Mouse (Mus musculus) spleen, postnatal 10 days (tissue): ENCODE results near the gene N6amt1.

Source experiments
- DNase-seq, 2 experiments: peaks; one replicate each; pipeline ENCODE4 v3.0.0; 2021 to 2022; ENCODE audit warnings: low spot score in 2 of 2

N6amt1 gene

DNA sequence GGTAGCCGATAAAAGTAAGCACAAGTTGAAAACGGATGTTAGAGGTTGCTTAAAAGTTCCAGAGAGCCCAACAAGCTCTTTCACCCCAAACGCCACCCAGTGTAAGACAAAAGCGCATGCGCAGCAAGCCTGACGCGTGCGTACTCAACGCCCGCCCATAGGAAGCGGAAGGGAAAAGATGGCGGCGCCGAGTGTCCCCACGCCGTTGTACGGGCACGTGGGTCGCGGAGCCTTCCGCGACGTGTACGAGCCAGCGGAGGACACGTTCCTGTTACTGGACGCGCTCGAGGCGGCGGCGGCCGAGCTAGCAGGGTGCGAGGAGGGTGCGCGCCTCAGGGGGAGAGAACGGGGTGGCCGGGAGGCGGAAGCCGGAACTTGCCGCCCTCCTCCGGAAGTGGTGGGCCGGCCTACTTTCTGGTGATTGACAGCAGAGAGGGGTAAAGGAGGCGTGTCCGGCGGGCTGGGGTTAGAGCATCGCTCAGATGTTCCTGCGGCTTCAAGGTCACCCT, at the start of gene N6amt1:
Gene N6amt1 (plus strand): TSS at position 111 of the 509 bp plus-strand sequence.
- DNase-seq, result peak; percentile 90 to 92

DNA sequence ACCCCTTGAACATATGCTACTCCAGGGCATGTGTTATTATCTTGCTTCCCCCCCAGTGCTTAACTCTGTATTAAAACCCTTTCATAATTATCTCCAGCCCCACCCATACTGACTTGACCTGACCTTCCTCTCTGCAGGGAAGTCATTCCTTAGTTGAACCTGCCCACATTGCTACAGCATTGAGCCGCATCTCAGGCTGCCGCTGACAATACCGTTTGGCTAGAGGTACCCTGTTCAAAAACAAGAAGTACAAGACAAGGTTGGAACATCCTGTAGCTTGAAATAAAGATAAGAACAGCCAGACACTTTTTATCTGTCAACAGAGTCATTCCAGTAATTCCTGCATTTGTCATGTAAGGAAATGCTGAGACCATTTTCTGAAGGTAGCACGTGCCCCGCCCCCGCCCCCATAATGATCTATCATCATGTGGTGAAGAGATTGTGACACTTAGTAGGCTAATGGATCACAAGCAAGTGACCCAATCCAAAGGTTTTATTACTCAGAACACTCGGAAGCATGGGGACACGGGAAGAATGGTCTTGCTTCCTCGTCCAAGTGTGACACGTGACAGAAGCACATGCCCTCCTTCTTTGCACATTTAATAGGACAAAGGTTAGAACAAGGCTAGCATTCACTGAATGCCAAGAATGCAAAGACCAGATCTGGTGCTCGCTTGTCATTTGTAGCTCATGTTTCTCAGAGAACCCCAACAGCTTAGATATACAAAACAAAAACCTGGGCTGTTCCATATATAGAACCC, 48.6 kb upstream of the N6amt1 start:
- no peak for DNase-seq

- DNase-seq, result no peak
Measured at GRCm38 (mm10) chr16:87307109-87307735, 46.8 kb upstream of the N6amt1 start.

DNA sequence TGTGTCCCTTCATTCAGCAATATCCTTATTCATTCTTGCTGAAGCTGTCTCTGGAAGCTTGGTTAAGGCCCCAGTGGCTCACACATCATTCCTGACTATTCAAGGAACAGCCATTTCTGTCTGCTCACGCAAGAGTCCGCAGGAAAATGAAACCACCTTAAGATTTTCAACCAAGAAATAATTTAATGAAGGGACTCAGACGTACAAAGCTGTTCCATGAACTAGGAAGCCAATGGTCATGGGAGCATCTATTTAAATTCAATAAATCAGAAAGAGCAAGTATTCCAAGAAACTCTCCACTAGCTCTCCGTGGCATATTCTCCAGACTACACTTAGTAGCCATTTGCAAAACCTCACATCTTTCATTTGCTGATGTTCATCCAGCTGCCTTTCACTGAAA, 43.3 kb upstream of the N6amt1 start:
- DNase-seq, result no peak

- DNase-seq, result no peak
Measured at GRCm38 (mm10) chr16:87318200-87318811, 35.7 kb upstream of the N6amt1 start.

DNA sequence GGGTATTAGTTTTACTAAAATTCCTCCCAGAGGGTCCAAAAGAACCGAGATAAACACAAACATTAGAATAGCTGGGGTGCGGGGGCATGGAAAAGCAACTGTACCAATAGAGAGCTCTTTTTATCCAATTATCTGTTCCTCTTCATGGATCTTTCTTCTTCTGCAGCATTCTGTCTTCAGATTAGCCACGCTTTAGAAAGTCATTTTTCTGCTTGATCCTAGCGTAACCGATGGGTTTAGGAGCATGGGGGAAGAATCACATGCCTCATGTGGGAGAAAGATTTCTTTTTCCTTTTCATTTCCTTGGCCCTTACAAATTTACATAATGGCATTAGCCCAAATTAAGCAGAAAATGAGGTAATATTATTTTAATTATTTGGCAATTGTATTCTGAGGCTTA, 35.0 kb upstream of the N6amt1 start:
- DNase-seq, result no peak

GRCm38 (mm10) chr16:87319541-87320251, 34.3 kb upstream of the N6amt1 start:
- DNase-seq, result no peak

DNA sequence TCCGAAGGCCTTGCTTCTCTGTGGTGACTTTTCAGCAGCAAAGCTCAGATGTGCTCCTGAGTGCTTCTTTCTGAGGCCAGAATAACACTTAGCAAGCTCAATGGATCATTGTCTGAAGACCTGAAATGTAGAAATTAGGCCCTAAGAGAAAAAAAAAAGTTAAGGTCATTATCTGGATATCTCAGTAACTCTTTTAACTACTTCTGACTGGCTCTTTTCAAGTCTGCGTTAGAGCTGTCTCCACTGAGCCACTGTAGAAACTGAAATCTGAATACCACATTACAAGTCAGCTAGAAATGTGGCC, 33.8 kb upstream of the N6amt1 start:
- no peak for DNase-seq

- DNase-seq, result no peak
Measured at GRCm38 (mm10) chr16:87324571-87324970, 29.4 kb upstream of the N6amt1 start.

DNA sequence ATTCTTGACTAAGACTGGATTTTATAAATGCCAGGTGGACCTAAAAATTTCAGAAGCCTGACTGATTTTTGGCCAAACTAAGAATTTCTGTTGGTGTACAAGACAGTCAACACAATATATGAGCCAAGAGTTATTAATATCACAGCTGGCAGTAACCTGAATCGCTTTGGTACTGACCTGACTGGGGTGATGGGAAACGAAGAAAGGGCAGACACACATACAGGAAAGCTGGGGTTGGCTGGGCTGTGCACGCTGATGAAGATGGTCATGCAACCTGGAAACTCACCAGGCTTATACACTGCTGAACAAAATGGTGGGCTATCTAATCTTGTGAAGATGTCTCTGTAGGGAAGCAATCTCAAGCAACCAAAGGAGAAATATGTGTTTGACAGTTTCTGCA, 24.0 kb upstream of the N6amt1 start:
- DNase-seq, result no peak

GRCm38 (mm10) chr16:87334756-87335155, 19.2 kb upstream of the N6amt1 start:
- no peak for DNase-seq

DNA sequence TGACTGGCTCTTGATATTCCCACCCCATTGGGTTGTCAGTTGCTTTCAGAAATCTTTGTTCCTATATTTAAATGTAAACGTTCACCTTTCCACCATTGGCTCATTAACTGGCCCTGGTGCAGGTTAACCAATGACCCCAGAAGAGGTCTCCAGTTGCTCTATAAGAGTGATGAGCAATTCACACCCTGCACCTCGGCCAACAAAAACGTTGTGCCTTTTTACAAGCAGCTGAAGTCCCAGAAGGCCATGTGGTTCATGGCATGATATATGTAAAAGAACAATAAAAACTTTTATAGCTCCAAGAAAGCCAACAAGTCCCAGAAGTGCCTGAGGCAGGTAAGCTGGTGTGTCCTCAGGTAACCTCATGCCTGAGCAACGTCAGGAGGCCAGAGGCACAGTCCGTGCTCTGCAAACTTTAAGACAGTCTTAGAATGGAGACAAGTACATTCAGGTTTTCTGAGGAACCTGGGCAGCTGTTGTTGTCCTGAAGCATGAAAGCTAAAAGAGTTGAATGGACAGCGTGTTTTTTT, 12.9 kb upstream of the N6amt1 start:
- no peak for DNase-seq

DNA sequence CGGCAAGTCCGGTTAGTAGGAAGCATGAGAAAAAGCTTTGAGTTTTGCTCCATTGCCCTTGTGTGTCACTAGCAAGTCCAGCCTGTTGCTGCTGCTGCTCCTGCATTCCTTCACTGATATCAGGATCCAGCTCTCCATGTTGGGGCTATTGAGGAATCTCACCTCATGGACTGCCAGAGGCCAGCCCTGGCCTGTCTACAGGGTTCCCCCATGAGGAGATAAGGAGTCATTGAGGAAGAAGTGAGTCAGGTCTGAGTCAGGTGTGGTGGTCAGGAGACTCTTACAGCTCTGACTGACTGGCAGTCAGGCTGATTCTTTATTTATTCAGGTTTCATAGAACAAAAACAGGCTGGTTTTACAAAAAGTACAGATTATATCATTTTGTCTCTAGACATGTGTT, 5.9 kb upstream of the N6amt1 start:
- no peak for DNase-seq

GRCm38 (mm10) chr16:87351386-87352105, 2.4 kb upstream of the N6amt1 start:
- no peak for DNase-seq

- DNase-seq, result no peak
Measured at GRCm38 (mm10) chr16:87353605-87354004, 380 bp upstream of the N6amt1 start.

GRCm38 (mm10) chr16:87354748-87355147, 763 bp downstream of the N6amt1 start:
- DNase-seq, result no peak

DNA sequence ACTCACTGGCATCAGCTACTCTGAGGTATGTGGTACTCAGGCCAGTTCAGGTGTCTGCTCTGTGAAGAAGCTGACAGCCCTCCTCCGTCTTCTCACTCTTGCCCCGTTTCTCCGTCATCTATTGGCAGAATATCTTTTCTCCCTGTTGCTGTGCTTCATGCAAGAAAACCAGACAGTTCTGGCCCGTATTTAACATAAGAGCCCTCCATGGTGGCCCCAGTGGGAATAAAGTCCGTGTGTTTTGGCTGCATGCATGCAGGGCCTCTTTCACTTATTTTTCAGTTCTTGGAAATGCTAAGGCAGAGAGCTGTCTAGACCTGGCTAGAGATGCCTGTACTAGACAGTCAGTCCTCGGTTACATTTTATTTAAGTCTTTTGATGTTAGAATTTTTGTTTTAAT, 6.1 kb downstream of the N6amt1 start:
- no peak for DNase-seq

DNA sequence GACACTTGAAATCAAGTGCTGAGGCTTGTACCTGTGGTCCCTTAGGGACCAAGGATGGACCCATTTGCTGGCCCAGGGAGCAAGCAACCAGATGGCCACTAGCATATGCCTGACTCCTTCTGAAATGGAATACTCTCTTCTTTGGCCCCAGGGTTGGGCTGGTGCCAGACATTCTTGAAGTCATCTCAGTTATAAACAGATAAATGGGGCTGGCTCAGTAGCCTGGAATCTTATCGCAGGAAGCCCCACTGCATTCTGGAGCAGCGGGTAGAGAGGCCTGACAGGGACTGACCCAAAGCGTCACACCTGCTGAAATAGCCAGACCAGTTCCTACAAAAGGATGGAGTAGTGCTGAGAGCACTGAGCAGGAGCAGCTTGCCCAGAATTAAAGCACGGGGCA, 10.2 kb downstream of the N6amt1 start:
- no peak for DNase-seq

GRCm38 (mm10) chr16:87366035-87366434, 12.1 kb downstream of the N6amt1 start:
- DNase-seq, result no peak

- DNase-seq, result no peak
Measured at GRCm38 (mm10) chr16:87366445-87366844, 12.5 kb downstream of the N6amt1 start.

GRCm38 (mm10) chr16:87382996-87383395, 29.0 kb downstream of the N6amt1 start:
- DNase-seq, result no peak
